Mouse (Mus musculus) gastrocnemius, postnatal 14 days (tissue): ENCODE data around the gene Smg6. TPM values are rescaled to one million over a fixed set of nuclear protein-coding genes. Genes with fewer than 3 reads are reported as not detected.
A peak's percentile ranks its signal among the peaks of the same experiment; 100 is the strongest.

Experiments
- DNase-seq: peaks from one replicate; pipeline ENCODE4 v3.0.0; 2021; ENCODE audit warnings: mixed read lengths
- intact Hi-C: fragments of 180-260 bp; cut with DNase I; formaldehyde crosslinking; loops from one replicate; pipeline ENCODE4 v1.15.1; 2025; ENCODE audit warnings: low total_unique reads
- total RNA-seq, 2 experiments: library from RNA; stranded (reverse); gene quantifications; 2 replicates each; pipeline ENCODE4 v1.2.3; 2021

Gene Smg6
- total RNA-seq, 2 experiments from 2014 or later: 10.6 to 10.8 TPM

DNA sequence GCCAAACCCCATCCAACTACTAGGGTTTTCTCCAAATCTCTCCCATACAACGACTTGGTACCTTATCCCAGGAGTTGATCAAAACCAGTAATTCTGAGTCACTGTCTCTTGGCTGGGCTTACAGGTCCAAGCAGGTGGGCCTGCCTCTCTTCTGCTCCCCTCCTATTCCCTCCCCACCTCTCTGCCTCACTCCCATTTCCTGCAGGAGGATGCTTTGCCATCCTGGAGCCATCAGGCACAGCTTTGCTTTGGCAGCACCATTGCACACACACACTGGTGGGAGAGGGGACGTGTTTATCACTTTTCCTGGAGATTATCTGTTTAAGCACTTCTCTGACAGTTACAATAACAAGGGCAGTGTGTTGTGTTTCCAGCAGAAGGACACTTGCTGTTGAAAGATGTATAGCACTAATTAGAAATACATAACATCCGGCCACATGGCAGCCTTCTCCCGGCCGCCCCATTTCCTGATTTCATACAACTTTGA, 108.0 kb downstream of the Smg6 start:
- DNase-seq: no peak
- intact Hi-C loops: no loop called here

DNA sequence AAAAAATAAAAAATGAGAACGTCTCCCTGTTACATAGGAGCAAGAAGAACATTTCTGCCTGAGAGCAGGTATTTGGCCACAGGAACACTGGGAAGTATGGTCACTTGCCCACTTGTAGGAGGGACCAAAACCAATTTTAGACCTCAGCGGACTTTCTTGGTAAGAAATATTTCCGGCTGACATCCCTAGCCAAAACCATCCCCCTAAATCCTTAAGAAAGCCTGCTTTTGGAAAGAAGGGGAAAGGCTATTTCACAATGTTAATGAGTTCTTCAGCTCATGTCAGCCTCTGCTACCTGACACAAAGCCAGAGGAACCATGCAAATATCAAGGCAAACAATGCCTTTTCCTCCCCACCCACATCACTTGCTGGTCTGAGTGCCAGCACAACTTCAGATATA, 108.5 kb downstream of the Smg6 start:
- intact Hi-C loops: no loop called here

DNA sequence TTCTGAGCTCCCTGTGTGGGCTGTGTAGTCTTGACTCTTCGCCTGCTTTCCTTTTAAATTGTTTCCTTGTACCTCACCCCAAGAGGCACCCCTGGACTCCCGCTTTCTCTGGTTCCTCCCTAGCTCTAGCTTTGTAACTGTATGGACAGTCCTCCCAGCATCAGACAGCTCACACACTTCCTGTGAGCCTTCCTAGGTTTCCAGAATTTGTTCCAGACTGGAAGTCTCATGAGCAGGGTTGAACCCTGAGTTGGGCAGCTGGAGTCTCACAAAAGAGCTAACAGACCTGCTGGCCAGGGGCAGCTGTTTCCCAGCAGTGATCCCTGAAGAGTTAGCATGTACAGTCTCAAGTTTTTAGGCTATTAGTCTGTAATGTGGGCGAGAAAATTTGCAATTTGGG, 118.7 kb downstream of the Smg6 start:
- intact Hi-C loops: no loop called here
- peak; percentile 37 for DNase-seq

More for the DNA sequence above, 108.5 kb downstream of the Smg6 start:
- DNase-seq: no peak

DNA sequence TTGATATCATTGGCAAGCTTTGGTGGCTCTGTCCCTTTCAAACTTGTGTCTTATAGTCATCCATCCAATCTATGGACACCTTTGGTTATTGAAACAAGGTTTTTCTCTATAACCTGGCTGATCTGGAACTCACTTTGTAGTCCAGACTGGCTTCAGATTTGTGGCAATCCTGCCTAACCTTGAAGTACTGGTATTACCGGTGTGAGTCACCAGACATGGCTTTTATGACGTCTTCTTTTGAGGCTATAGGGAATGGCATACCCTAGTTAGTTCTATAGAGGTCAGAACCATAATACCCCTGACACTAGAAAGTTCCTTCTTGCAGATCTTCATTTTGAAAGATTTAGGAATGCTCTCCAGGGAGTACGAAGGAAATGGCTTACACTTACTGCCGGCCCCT, 120.2 kb downstream of the Smg6 start:
- intact Hi-C loops: no loop called here
- DNase-seq: no peak

DNA sequence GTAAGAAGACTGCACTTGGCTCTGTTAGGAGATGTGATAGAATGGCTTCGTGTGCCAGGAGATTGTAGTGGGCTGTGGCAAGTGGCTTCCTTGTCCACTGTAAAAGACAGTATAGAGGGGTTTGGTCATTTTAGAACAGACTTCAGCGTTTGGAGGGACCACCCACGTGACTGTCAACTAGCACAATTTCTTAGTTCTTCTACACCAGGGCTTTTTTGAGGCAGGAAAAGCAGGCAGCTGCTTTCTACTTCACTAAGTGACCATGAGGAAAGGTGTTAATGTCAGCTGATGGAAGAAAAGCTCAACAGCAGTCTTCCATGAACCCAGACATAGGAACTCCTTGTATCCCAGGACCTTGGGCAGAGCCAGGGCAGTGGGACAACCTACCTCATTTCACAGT, 121.0 kb downstream of the Smg6 start:
- intact Hi-C loops: no loop called here
- no peak for DNase-seq

DNA sequence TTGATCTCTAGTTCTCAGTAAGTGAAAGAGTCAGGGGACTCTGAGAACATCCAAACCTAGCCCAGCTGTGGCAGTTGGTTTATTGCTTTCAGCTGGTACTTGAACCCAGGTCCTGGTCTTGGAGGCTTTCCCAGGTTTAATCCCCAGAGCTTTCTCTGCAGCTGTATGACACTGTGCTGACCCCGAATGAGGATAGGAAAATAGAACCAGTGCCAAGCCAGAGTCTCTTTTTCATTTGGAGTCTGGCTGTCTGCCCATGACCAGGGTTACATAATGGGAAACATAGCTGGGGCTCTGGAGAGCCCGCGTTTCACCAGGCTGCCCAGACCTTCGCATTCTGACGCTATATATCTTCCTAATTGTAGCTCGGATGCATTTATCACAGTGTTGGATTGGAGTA, 121.4 kb downstream of the Smg6 start:
- intact Hi-C loops: no loop called here

DNA sequence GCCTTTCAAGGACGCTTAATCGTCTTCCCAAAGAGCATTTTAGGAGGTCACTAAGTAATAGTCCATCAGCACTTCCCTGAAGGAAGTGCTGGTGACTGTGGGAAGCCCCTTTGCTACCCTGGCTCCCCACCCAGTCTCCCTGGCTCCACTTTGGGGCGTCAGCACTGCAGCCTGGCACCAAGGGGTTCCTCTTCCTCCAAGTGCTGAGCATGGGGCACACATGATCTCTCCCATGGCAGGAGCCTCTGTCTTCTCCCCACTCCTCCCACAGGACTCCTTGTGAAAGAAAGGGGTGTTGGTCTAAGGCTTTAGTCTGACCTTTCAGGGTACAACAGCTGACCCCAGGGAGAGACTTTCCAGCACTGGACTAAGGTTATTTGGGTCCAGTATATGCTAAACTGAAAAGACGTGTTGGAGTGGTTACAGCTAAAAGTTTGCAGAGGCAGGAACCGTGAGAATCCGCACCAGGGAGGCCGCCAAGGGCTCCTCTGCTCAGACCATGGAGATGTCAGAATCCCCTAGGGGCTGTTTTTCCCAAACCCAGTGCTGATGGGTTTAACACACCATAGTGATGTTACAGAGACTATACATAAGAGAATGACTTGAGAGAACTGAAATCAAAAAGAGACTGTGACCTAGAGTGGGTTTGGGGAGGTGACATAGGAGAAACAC, 122.2 kb downstream of the Smg6 start:
- peak; percentile 33 for DNase-seq
- intact Hi-C loops: no loop called here

More for the DNA sequence above, 121.4 kb downstream of the Smg6 start:
- peak; percentile 92 for DNase-seq

DNA sequence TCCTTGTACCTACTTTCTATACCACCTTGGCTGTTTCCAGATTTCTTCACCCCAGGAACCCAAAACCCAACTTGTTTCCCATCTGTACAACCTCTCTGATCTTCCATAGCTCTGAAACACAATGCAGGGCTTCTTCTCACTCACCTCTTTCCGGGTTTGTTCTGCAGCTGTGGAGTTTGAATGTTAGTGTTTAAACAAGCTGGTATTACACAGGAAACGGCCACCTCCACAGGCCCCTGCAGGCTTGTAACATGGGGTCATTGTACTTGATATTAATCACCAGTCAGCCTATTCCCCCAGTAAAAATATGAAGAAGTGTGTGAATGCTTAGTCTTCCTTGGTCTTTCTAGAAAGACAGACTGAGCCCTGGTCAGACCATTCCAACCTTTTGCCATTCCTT, 123.5 kb downstream of the Smg6 start:
- DNase-seq: no peak
- intact Hi-C loops: no loop called here

DNA sequence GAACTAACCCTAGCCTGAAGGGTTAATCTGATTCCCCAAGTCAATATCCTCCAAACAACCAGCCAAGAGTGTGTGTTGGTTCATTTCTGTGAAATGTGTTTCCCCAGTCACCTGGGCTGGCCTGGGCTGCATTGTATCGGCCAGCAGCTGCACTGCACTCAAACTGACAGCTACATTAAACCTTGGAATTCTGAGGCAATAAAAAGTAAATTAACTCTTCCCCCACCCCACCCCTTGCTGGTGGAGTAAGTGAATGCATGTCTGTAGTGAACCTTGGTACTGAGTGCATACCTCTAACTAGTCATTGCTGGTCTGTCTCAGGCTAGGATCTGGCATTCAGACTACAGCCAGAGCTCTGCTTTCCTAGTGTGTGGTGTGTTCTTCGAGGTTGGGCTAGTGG, 124.2 kb downstream of the Smg6 start:
- DNase-seq: no peak
- intact Hi-C loops: no loop called here

DNA sequence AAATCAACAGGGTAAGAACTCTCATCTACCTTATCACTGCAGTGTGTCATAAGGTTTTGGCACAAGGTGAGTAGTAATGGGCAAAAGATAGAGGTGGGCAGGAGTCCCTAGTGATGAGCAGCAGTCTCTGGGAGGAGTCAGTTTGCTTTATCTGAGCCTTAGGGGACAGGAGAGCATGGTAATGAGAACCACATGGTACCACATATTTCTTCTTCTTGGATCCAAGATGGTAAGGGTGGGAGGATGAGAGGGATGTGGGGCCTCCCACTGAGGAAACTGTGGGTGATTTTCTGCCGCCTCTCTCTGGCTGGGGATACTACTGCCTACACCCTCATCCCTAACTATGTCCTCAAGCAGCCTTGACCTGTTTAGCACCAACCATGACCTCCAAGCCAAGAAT, 125.6 kb downstream of the Smg6 start:
- intact Hi-C loops: no loop called here
- no peak for DNase-seq

DNA sequence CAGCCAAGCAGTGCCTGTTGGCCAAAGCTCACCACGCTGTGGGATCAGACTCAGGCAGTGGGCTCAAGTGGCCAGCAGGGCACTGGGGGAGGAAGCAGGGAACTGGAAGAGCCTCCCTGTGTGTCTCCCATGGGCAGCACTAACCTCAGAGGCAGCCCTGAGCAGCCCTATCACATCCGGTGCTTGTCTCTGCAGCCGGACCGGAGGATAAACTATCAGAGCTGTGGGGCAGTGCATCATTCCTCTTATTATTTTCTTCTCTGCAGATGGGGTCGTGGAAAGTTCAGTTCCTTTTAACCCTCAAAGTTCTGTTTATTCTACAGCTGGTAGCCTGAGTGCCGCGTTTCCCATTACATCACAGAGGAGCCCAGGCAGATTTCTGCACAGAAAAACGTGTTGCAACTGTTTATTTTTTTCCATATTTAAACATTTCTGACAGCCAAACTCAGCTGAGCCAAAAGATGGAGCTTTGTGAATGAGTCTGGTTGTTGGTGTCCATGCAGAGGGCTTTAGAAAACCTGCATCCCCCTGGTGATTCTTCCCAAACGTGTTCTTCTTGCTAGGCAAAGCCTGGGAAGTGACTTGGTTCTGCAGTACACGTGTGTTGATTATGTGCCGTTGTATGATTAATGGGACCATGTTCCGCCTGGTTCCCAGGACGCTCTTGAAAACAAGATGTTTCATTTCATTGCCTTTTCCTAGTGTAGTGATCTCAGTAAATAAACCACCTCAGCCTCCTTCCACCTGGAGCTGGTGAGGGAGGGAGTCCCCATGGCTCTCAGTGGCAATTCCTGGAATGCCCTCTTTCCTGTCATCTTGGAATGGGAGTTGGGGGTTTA, 126.3 kb downstream of the Smg6 start:
- intact Hi-C loops: no loop called here
- DNase-seq: peak; percentile 50

DNA sequence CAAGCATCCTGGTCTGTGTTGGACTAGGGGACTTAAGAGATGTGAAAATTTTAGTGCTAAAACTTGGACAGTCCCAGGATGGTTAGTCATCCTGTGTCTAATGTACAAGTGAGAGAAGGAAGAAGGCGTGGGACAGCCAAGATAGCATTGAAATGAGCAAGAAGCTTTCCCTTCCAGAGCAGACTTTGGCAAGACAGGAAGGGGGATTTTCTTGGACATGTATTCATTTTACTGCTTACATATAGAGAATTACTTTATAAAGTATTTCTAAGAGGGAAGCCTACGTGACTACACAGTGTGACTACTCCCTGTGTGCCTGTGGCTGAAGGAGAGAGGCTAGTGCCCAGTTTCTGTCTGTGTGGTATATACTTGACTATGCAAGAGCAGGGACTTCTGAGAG, 127.4 kb downstream of the Smg6 start:
- DNase-seq: no peak
- intact Hi-C loops: no loop called here

DNA sequence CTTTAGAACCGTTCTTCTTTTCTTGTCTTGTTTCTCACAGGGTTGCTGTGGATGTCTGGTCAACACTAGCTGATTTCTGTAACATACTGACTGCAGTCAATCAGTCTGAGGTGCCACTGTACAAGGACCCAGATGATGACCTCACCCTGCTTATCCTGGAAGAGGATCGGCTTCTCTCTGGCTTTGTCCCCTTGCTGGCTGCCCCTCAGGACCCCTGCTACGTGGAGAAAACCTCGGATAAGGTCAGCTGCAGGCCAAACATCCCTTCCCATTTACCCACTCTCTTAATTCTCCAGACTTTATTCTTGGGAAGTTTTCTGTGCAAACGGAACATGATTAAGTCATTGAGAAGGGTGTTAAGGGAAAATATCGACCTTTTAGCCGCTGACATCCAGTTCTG, 128.1 kb downstream of the Smg6 start:
- intact Hi-C loops: no loop called here
- DNase-seq: no peak

DNA sequence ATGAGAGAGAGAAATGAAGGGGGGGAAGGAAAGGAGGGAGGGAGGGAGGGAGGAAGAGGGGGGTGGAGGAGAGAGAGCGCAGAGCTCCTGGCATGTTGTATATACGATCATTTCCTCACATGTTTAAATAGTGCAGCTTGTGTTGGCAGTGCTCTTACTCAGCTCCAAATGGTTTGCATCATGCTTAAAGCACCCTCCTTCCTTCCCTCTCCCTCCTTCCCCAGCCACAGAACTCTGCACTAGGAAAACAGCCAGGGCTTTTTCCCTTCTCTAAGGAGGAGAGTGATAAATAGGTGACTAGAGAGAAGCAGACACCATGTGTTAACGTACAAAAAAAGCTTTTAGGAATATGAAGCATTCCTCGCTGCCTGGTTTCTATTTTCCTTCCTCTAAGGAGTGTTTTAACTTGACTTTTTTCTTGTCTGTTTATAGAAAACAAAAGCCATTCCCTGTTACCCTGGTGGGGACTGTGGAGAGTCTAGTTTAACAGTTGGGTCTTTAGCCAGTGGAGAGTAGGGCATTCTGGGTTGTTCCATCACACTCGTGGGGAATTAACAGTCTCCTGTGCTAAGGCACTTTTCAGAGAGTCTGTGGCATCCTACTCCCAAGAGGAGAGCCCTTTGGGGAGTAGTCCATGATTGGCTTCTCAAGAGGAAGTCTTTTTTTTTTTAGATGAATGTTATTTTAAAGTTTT, 128.7 kb downstream of the Smg6 start:
- DNase-seq: no peak
- intact Hi-C loops: no loop called here

DNA sequence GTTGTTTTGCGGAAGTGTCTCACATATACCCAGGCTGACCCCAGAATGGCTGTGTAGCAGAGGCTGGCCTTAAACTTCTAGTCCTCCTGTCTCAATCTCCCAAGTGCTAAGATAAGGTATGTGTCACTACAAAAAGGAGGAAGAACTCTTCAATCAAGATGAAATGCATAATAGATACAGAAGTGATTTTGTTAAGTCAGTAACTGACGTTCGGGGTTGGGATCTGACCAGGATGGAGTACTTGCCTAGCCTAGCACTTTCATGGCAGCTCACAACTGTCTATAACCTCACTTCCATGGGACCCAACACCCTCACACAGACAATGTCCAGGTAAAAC, 129.2 kb downstream of the Smg6 start:
- intact Hi-C loops: no loop called here

DNA sequence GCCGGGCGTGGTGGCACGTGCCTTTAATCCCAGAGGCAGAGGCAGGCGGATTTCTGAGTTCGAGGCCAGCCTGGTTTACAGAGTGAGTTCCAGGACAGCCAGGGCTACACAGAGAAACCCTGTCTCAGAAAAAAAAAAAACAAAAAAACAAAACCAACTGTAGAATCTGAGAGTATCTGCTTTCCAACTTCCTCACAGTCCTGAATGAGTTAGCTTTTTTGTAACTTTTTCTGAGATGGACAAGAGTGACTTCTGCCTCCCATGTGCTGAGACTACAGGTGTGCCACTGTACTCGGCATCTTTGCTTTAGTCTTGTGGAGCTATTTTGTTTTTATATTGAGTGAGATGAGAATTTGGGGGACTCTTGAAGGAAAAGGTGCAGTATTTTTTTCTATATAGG, 137.0 kb downstream of the Smg6 start:
- intact Hi-C loops: no loop called here

More for the DNA sequence above, 129.2 kb downstream of the Smg6 start:
- no peak for DNase-seq

DNA sequence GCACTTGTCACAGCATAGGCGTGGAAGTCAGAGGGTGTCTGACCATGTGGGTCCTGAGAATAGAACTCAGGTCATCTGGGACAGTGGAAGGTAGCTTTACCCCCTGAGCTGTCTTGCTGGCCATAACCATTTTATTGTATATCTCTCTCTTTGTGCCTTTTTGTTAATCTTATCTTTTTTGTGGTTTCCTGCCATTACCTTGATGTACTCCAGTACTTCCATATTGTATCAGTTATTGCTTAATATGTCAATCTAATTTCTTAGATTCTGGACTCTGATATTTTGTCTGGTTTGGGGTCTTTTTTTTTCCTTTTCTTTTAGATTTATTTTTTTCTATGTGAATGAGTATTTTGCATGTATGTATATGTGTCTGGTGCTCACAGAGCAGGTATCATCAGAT, 138.6 kb downstream of the Smg6 start:
- intact Hi-C loops: no loop called here
- DNase-seq: no peak

More for the DNA sequence above, 137.0 kb downstream of the Smg6 start:
- DNase-seq: no peak

DNA sequence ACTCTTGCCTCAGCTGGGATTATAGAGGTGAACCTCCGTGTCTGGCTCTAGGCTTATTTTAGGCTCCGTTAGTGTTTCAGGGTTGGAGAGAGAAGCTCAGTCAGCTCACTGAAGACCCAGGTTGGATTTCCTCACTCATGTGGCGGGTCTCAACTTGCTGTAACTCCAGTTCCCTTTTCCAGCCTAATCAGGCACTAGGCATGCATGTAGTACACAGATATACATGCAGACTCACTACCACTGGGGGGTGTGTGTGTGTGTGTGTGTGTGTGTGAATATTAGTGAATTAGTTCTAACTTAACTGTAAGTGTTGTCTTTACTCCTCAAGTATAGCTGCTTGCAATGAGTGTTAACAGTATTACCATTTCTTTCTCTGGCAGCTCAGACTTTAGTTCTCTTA, 145.7 kb downstream of the Smg6 start:
- no peak for DNase-seq
- intact Hi-C loops: no loop called here

DNA sequence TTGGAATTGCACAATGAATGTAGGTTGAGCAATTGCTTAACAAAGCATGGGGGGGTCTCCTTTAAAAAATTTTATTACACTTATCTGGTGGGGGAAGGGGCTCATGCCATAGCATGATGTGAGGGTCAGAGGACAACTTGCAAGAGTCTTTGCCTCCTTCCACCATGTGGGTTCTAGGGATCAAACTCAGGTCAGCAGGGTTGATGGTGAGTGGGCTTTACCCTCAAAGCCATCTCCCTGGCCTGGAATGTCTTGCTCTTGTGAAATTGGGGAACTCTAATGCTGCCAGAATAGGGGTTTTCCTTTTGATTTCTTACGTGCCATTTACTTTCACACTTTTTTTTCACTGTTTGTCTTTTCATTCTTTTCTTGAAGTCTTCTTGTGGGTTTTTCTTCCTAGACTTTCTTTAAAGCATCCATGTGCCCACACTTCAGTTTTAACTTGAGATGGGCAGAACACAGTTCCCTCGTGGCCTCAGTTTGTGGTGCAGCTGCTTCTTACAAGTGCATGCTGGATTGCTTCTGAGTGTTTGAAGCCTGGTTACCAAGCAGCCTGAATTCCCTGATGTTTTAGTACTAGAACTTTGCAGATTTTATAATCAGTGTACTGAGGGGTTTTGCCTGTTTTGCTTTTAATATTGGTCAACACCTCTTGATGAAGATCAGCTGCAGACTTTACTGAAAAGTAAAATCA, 147.5 kb downstream of the Smg6 start:
- no peak for DNase-seq
- intact Hi-C loops: no loop called here

DNA sequence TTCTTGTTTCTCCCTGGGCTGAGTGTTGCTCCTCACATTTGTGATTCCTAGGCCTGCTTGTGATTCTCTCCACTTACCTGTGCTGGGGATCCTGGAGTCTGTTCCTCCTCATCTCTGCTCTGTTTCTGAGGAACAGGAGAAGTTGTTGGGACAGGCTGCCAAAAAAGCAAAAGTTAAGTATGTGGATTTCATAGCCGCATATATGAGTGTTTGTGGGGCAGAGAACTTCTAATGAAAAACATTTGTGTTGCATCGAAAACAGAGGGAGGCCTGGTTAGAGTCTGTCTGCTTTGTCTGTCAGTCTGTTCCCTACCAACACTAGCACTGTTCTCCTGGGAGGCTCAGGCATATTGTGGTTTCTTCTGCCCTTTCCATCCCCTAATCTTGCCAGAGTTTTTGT, 148.1 kb downstream of the Smg6 start:
- intact Hi-C loops: no loop called here
- no peak for DNase-seq
